15 mouse cellular contexts compared by ENCODE assay signal in the genomic region with DNA sequence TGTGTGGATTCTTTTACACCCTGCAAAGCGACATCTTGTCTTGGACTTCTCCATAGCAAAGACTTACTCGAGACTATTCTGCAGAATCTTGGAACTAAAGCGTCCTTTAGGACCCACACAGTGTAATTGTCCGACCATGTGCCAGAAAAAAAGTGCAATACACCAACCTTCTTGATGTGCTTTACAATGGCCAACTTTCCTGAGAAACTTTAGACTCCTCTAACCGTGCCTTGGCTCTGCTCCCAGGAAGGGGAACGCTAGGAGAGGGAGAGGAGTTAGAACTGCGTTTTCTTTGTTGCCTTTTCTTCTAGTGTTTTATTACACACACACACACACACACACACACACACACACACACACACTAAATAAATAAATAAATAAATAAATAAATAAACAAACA.
DNase-seq lines count a peak whose midpoint lies in the region; ATAC-seq and TF ChIP-seq lines count a peak whose summit lies in the region.
"Had no signal": no experiment of that assay in that cellular context is flagged by ENCODE, and none has a peak within 500 bp of the region (broad histone marks: within the 10 kb centered on the region; RNA-seq: fewer than 3 reads in every experiment).

No protein-coding gene starts in this region.

- H3K9ac ChIP-seq in heart, embryonic 13.5 days: no peak overlapping the region
- H3K9ac ChIP-seq in stomach, embryonic 14.5 days (replicated peaks; ENCODE audit: low read depth, low read length): no peak overlapping the region
- no peak overlapping the region for H3K9ac ChIP-seq in stomach, postnatal 0 days (ENCODE audit: low read length)
- H3K9ac ChIP-seq: forebrain, embryonic 15.5 days; hindbrain, embryonic 14.5 days had no signal

- no peaks in the 10 kb centered on the region; the same call in 1 of the 2 replicates for H3K27me3 ChIP-seq in heart, embryonic 13.5 days (replicated peaks)
- H3K27me3 ChIP-seq in stomach, embryonic 14.5 days (ENCODE audit: control insufficient read depth, insufficient read depth, low read length): no peaks in the 10 kb centered on the region
- no peaks in the 10 kb centered on the region for H3K27me3 ChIP-seq in stomach, postnatal 0 days (ENCODE audit: control insufficient read depth, insufficient read depth, low read length)
- H3K27me3 ChIP-seq: forebrain, embryonic 15.5 days had no signal

- no peak for TF ChIP-seq CTCF in stomach, postnatal 0 days (IDR thresholded peaks at IDR 0.05; ENCODE audit: low read depth)

- H3K27ac ChIP-seq in heart, embryonic 13.5 days (replicated peaks): peak overlapping the region; percentile 70
- H3K27ac ChIP-seq in stomach, embryonic 14.5 days (ENCODE audit: low read length): peak overlapping the region; percentile 33; the same call in 1 of the 2 replicates
- H3K27ac ChIP-seq in stomach, postnatal 0 days (replicated peaks): no peak overlapping the region
- H3K27ac ChIP-seq: forebrain, embryonic 15.5 days; hindbrain, embryonic 14.5 days had no signal

- H3K4me3 ChIP-seq in heart, embryonic 13.5 days: no peak overlapping the region
- no peak overlapping the region for H3K4me3 ChIP-seq in stomach, embryonic 14.5 days (ENCODE audit: low read depth, low read length)
- no peak overlapping the region for H3K4me3 ChIP-seq in stomach, postnatal 0 days (ENCODE audit: low read depth, low read length)
- H3K4me3 ChIP-seq: forebrain, embryonic 15.5 days had no signal

- no peaks in the 10 kb centered on the region for H3K9me3 ChIP-seq in heart, embryonic 13.5 days
- no peaks in the 10 kb centered on the region for H3K9me3 ChIP-seq in stomach, embryonic 14.5 days (ENCODE audit: control insufficient read depth, low read depth, low read length)
- H3K9me3 ChIP-seq in stomach, postnatal 0 days (ENCODE audit: control insufficient read depth, low read length): no peaks in the 10 kb centered on the region
- H3K9me3 ChIP-seq: forebrain, embryonic 15.5 days had no signal

- peaks cover 44% of the 10 kb centered on the region for H3K4me1 ChIP-seq in heart, embryonic 13.5 days
- peaks cover 3% of the 10 kb centered on the region; the same call in 1 of the 2 replicates for H3K4me1 ChIP-seq in stomach, embryonic 14.5 days (ENCODE audit: control insufficient read depth, insufficient read depth, low read length)
- H3K4me1 ChIP-seq in stomach, postnatal 0 days (replicated peaks; ENCODE audit: control insufficient read depth, insufficient read depth): no peaks in the 10 kb centered on the region

- TF ChIP-seq EP300 in stomach, postnatal 0 days (optimal IDR thresholded peaks at IDR 0.05): no peak

- intact Hi-C loops in heart, postnatal 10 days (cut with DNase I): loop anchor here (5.0 kb wide), 1 partner anchor 103 kb away; no protein-coding TSS in a partner anchor
- intact Hi-C loops in left cerebral cortex, postnatal 36 days (cut with DNase I): no loop called here

- ATAC-seq in heart, embryonic 13.5 days (ENCODE audit: extremely low read depth, insufficient number of reproducible peaks, low FRiP score, low TSS enrichment): no peak
- no peak for ATAC-seq in stomach, embryonic 14.5 days (ENCODE audit: insufficient number of reproducible peaks, insufficient read depth, low FRiP score, low read depth)
- ATAC-seq in stomach, postnatal 0 days (ENCODE audit: low FRiP score, low TSS enrichment): no peak
- ATAC-seq: activated CD4-positive, CD25-positive, alpha-beta regulatory T cell, adult 4 months; forebrain, embryonic 15.5 days; lung, postnatal 0 days had no signal

- WGBS in heart, embryonic 13.5 days: 69% methylated on average over 7 of the region's 7 CpGs
- 58% methylated on average over 7 of the region's 7 CpGs for WGBS in stomach, embryonic 14.5 days
- 37% methylated on average over 7 of the region's 7 CpGs for WGBS in stomach, postnatal 0 days

- DNase-seq in heart, postnatal 10 days: no peak
- DNase-seq in stomach, postnatal 0 days (ENCODE audit: low spot score): no peak
- peak; percentile 55 to 69 for DNase-seq in kidney, postnatal 25 days
- DNase-seq in left cerebral cortex, postnatal 36 days (ENCODE audit: low spot score in 2 of 2): no peak
- DNase-seq in testis, postnatal 10 days (ENCODE audit: low spot score): no peak
- DNase-seq: cerebellum, adult 8-10 months; left cerebral cortex, postnatal 4 days; right cerebral cortex, postnatal 25 days had no signal

- H3K36me3 ChIP-seq in heart, embryonic 13.5 days: no peaks in the 10 kb centered on the region
- no peaks in the 10 kb centered on the region for H3K36me3 ChIP-seq in stomach, embryonic 14.5 days (ENCODE audit: control insufficient read depth, insufficient read depth, low read length)
- H3K36me3 ChIP-seq in stomach, postnatal 0 days (ENCODE audit: control insufficient read depth, insufficient read depth, low read length): no peaks in the 10 kb centered on the region
- H3K36me3 ChIP-seq: forebrain, embryonic 15.5 days had no signal

- H3K4me2 ChIP-seq in heart, embryonic 13.5 days: no peak overlapping the region
- no peak overlapping the region for H3K4me2 ChIP-seq in stomach, embryonic 14.5 days (replicated peaks; ENCODE audit: low read depth, low read length)
- no peak overlapping the region for H3K4me2 ChIP-seq in stomach, postnatal 0 days (replicated peaks; ENCODE audit: low read depth)
- H3K4me2 ChIP-seq: forebrain, embryonic 15.5 days; hindbrain, embryonic 14.5 days; midbrain, embryonic 11.5 days had no signal

Comparison
In these comparisons a context has a peak if more than half of its experiments do, and no peak if none do; other contexts are left out.
1. DNase-seq: peak in kidney, postnatal 25 days (2 of 2); none in heart, postnatal 10 days (0 of 2), stomach, postnatal 0 days (single experiment), left cerebral cortex, postnatal 36 days (0 of 2) and testis, postnatal 10 days (single experiment).